Mouse (Mus musculus): Measurements from ENCODE around the gene Ubxn7.

DNA sequence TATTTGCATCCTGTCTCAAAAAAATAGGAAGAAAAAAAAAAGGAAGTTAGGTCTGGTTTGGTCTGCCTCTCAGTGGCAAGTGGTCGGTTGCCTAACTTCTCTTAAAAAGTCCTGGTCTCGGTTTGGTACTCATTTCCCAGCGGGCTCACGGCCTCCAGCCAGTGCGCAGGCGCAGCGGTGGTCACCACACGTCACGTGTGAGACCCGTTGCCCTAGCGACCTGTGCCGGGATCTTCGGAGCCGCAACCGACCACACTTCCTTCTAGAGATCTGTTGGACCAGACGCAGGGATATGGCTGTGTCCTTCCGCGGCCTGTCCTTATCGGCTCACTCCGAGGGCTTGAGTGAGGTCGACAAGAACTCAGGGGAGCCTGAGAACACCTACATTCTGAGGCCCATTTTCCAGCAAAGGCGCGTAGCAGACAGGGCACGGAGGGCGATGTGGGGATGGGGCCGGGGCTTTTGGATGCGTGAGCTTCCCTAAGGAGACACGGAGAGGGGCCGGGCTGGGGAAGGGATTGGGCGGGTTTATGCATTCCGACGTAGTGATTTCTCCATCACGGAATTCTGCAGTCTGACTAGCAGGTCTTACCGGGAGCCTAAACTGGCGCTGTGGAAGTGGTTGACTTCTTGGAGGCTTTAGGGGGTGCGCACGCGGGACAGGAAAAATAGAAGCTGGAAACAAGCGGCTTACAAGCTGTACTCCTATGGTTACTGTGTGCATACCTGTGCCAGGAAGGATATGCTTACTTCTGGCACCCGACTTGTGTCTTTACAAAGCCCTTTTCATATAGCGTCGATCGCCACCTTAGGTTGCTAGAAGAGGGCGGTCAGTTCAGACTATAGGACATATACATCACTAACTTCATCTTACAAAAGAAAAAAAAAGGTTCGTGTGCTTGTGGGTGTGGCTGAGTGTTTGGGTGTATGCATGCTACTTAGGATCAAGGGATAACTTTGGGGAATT lies 87.7 kb downstream of the Ubxn7 start, which contains the start of gene Tctex1d2:
- TF ChIP-seq CTCF (IDR thresholded peaks at IDR 0.05; ENCODE audit: insufficient read depth, low read depth, low read length) (no peak), POLR2A (IDR thresholded peaks at IDR 0.05; ENCODE audit: insufficient read depth, low read depth, low read length) (peak; percentile 73)
